Mouse (Mus musculus) lung, postnatal 0 days (tissue): Measurements from ENCODE around the gene Spink2.

Source experiments
- CTCF ChIP-seq: IDR thresholded peaks from 2 replicates; pipeline ENCODE4 v1.5.1; 2016; ENCODE audit warnings: antibody characterized with exemption, mild to moderate bottlenecking
- EP300 ChIP-seq: IDR thresholded peaks from 2 replicates; pipeline ENCODE4 v1.6.1; 2016; ENCODE audit warnings: antibody characterized with exemption, mild to moderate bottlenecking, control low read depth

DNA sequence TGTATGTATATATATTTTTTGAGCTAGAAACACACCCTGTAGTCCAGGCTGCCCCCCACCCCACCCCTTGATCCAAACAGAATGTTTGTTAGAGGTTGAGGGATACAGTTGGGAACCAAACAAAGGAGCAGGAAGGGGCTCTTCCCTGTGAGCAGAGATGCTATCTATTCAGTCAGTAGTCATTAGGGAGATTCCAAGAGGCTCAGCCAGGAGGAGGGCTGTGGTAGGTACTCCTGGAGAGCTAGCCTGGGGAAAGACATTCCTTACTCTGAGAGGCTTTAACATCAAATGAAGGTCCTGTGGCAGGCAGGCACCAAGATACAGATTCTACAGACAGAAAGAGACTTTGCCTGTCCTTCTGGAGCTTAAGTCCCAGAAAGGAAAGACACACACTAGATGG lies 48.0 kb upstream of the Spink2 start:
- no peak for TF ChIP-seq CTCF
- no peak for TF ChIP-seq EP300
